Mouse (Mus musculus): ENCODE measurements around the gene Pde10a. TPM values are rescaled to one million over a fixed set of nuclear protein-coding genes. Genes with fewer than 3 reads are reported as not detected.

Pde10a gene
- total and polyA plus RNA-seq, 2 experiments from 2014 or later = 1.5 to 3.0 TPM

DNA sequence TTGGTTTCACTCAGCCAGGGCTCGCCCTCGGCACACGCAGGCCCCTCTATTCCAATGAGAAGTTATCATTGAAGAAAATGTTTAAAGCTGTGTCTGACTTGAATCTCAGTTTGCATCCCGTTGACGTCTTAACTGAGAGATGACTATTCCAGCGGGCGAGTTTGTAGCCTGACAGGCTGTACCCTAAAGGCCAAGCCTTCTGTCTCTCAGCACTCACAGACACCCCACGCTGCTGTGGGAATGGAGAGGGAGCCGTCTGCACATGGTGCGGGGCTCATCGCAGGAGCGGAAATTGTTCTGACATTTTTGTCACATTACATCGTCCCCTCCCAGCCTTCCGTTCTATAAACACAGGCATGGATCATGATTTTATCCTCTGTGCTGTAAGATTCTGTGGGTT lies 370.8 kb downstream of the Pde10a start:
- Histone ChIP-seq H3K27me3 (ENCODE audit: control insufficient read depth, insufficient read depth, low read length) (no peaks in the 10 kb centered on the region), H3K4me2 (ENCODE audit: low read depth, low read length) (no peak overlapping the region), H3K9me3 (replicated peaks; ENCODE audit: control insufficient read depth, low read length) (no peaks in the 10 kb centered on the region), H3K27ac (ENCODE audit: low read depth) (no peak overlapping the region), H3K4me3 (ENCODE audit: low read depth, low read length) (no peak overlapping the region), H3K4me1 (ENCODE audit: control insufficient read depth, insufficient read depth) (peaks cover 5% of the 10 kb centered on the region; the same call in 1 of the 2 replicates), H3K36me3 (replicated peaks; ENCODE audit: control insufficient read depth, insufficient read depth, low read length) (no peaks in the 10 kb centered on the region), H3K9ac (replicated peaks; ENCODE audit: low read depth, low read length) (no peak overlapping the region)
- TF ChIP-seq CTCF (IDR thresholded peaks at IDR 0.05; ENCODE audit: low read depth) (no peak), EP300 (IDR thresholded peaks at IDR 0.05; ENCODE audit: low read depth) (no peak)
- DNase-seq (ENCODE audit: low spot score) (no peak), ATAC-seq (ENCODE audit: insufficient read depth, low read depth) (no peak)
- 47% methylated on average over 14 of the region's 14 CpGs for WGBS

DNA sequence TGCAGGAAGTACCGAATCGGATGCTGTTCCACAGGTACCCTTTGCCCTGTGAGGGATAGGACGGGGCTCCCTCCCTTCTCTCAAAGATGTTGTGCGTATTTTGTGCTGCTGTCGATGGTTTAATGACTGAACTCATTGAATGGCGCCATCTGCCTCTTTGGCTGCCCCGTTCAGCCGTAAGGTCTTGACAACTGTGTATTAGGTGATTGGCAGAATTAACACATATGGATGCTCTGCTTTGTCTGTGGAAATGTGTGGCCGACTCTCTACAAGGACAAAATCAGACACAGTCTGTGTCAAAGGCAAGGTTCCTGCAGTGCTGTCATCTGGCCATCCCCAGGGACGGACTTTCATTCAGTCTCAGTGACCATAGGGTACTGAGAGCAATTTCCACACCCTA lies 372.6 kb downstream of the Pde10a start:
- Histone ChIP-seq H3K9ac (replicated peaks; ENCODE audit: low read depth, low read length) (no peak overlapping the region), H3K4me1 (ENCODE audit: control insufficient read depth, insufficient read depth) (peaks cover 5% of the 10 kb centered on the region; the same call in 1 of the 2 replicates), H3K36me3 (replicated peaks; ENCODE audit: control insufficient read depth, insufficient read depth, low read length) (no peaks in the 10 kb centered on the region), H3K4me2 (ENCODE audit: low read depth, low read length) (no peak overlapping the region), H3K27me3 (ENCODE audit: control insufficient read depth, insufficient read depth, low read length) (no peaks in the 10 kb centered on the region), H3K9me3 (replicated peaks; ENCODE audit: control insufficient read depth, low read length) (no peaks in the 10 kb centered on the region), H3K27ac (ENCODE audit: low read depth) (no peak overlapping the region), H3K4me3 (ENCODE audit: low read depth, low read length) (no peak overlapping the region)
- ATAC-seq (ENCODE audit: insufficient read depth, low read depth) (no peak), DNase-seq (ENCODE audit: low spot score) (no peak)
- 91% methylated on average over 10 of the region's 10 CpGs for WGBS
- TF ChIP-seq EP300 (IDR thresholded peaks at IDR 0.05; ENCODE audit: low read depth) (no peak), CTCF (IDR thresholded peaks at IDR 0.05; ENCODE audit: low read depth) (no peak)

DNA sequence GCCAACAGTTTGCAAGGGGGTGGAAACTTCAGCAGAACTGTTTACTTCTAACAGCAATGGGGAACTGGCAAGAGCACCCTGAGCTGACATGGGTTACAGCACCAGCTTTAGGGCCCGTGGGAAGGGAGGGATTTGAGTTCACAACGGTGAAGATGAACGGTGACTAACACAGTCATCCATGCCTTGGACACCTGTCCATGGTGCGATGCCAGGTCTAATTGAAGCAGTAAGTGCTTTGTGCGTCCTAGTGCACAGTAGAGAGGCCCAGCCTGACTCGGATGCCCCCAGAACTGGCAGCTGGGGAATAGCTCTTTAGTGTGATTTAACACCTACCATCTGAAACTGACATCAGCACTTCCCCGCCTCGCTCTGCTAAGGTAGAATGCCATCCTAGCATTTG lies 373.0 kb downstream of the Pde10a start:
- TF ChIP-seq EP300 (IDR thresholded peaks at IDR 0.05; ENCODE audit: low read depth) (no peak), CTCF (IDR thresholded peaks at IDR 0.05; ENCODE audit: low read depth) (no peak)

DNA sequence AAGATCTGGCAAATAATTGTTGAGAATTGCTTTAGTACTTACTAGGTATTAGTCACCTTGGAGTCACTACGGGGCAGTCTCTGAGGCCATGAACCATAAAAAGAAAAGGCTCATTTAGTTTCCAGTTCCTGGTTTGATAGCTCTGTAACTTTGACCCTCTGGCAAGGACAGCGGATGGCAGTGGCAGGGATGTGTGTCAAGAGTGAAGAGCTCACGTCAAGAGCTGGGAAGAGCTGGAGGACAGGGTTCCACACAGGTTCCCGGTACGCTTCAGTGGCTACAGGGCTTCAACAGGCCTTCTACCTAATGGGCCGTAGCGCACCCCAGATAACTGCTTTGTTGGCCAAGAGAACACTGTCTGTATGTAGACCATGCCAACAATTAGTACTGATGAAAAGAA lies 374.0 kb downstream of the Pde10a start:
- H3K27ac ChIP-seq (ENCODE audit: low read depth) = no peak overlapping the region
- H3K9me3 ChIP-seq (replicated peaks; ENCODE audit: control insufficient read depth, low read length) = no peaks in the 10 kb centered on the region
- 68% methylated on average over 7 of the region's 7 CpGs for WGBS
- H3K27me3 ChIP-seq (ENCODE audit: control insufficient read depth, insufficient read depth, low read length) = no peaks in the 10 kb centered on the region
- no peak for TF ChIP-seq EP300 (IDR thresholded peaks at IDR 0.05; ENCODE audit: low read depth)
- TF ChIP-seq CTCF (IDR thresholded peaks at IDR 0.05; ENCODE audit: low read depth) = no peak
- no peak overlapping the region for H3K4me2 ChIP-seq (ENCODE audit: low read depth, low read length)
- no peak overlapping the region for H3K4me3 ChIP-seq (ENCODE audit: low read depth, low read length)
- H3K9ac ChIP-seq (replicated peaks; ENCODE audit: low read depth, low read length) = no peak overlapping the region
- peaks cover 5% of the 10 kb centered on the region; the same call in 1 of the 2 replicates for H3K4me1 ChIP-seq (ENCODE audit: control insufficient read depth, insufficient read depth)
- no peaks in the 10 kb centered on the region for H3K36me3 ChIP-seq (replicated peaks; ENCODE audit: control insufficient read depth, insufficient read depth, low read length)
- no peak for ATAC-seq (ENCODE audit: insufficient read depth, low read depth)
- DNase-seq (ENCODE audit: low spot score) = no peak

More for the DNA sequence above, 373.0 kb downstream of the Pde10a start:
- no peak overlapping the region for H3K27ac ChIP-seq (ENCODE audit: low read depth)
- H3K4me3 ChIP-seq (ENCODE audit: low read depth, low read length) = no peak overlapping the region
- H3K9me3 ChIP-seq (replicated peaks; ENCODE audit: control insufficient read depth, low read length) = no peaks in the 10 kb centered on the region
- no peaks in the 10 kb centered on the region for H3K27me3 ChIP-seq (ENCODE audit: control insufficient read depth, insufficient read depth, low read length)
- H3K4me1 ChIP-seq (ENCODE audit: control insufficient read depth, insufficient read depth) = peaks cover 5% of the 10 kb centered on the region; the same call in 1 of the 2 replicates
- no peaks in the 10 kb centered on the region for H3K36me3 ChIP-seq (replicated peaks; ENCODE audit: control insufficient read depth, insufficient read depth, low read length)
- no peak overlapping the region for H3K4me2 ChIP-seq (ENCODE audit: low read depth, low read length)
- WGBS = 92% methylated on average over 8 of the region's 8 CpGs
- DNase-seq (ENCODE audit: low spot score) (no peak), ATAC-seq (ENCODE audit: insufficient read depth, low read depth) (no peak)
- no peak overlapping the region for H3K9ac ChIP-seq (replicated peaks; ENCODE audit: low read depth, low read length)

DNA sequence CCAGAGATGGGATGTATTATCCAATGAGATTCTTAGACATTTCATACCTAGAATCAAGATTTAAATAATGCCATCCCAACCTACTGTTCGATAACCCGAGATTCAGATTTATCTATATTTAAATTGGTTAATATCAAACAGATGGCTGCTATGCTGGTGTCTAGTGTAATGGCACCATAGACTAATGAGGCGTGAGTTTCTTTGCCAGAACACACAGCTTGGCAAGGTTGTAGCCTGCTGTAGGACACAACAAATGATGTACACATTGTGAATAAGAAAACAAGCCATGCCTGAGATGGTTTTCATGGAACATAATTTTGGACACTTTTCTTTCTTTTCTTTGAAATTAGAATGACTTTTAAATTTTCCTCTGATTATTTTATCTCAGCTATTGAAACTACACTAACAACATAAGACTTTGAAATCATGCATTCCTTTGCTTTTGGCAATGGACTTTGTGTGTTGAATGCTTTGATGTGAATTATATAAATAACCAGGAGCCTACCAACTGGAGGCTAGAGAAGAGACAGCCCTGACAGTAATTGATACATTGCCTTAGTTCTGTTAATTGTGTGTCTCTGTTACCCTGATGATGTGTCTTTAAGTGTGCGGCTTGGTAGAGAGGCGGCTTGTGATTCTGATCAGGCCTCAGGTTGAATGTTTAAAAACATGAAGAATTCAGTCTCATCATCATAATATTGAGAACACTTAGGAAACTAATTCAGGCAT lies 378.5 kb downstream of the Pde10a start:
- 0 out of 2 replicates have a peak, but pooled peaks cover 4% of the 10 kb centered on the region for H3K4me1 ChIP-seq (ENCODE audit: control insufficient read depth, insufficient read depth)
- no peak overlapping the region for H3K27ac ChIP-seq (ENCODE audit: low read depth)
- H3K9ac ChIP-seq (replicated peaks; ENCODE audit: low read depth, low read length) = no peak overlapping the region
- 83% methylated on average over 5 of the region's 5 CpGs for WGBS
- H3K4me2 ChIP-seq (ENCODE audit: low read depth, low read length) = no peak overlapping the region
- ATAC-seq (ENCODE audit: insufficient read depth, low read depth) (no peak), DNase-seq (ENCODE audit: low spot score) (no peak)
- H3K27me3 ChIP-seq (ENCODE audit: control insufficient read depth, insufficient read depth, low read length) = 0 out of 2 replicates have a peak, but pooled peaks cover 2% of the 10 kb centered on the region
- H3K4me3 ChIP-seq (ENCODE audit: low read depth, low read length) = no peak overlapping the region
- no peaks in the 10 kb centered on the region for H3K9me3 ChIP-seq (replicated peaks; ENCODE audit: control insufficient read depth, low read length)
- TF ChIP-seq CTCF (IDR thresholded peaks at IDR 0.05; ENCODE audit: low read depth) = no peak
- TF ChIP-seq EP300 (IDR thresholded peaks at IDR 0.05; ENCODE audit: low read depth) = no peak
- H3K36me3 ChIP-seq (replicated peaks; ENCODE audit: control insufficient read depth, insufficient read depth, low read length) = no peaks in the 10 kb centered on the region

Data from heart, postnatal 0 days (tissue).